Mouse (Mus musculus): ENCODE measurements at regions not wholly inside any gene's neighbourhood (a gene's known extent, or its start where the extent isn't known, plus 50 kb on each side); places are given as distances from the start of the nearest gene placed in this dataset.

- Histone ChIP-seq H3K27ac (ENCODE audit: insufficient read depth, low read length) (no peak overlapping the region), H3K4me1 (ENCODE audit: control insufficient read depth, insufficient read depth, low read length) (no peaks in the 10 kb centered on the region), H3K4me3 (replicated peaks; ENCODE audit: insufficient read depth, low read depth, low read length) (no peak overlapping the region), H3K27me3 (ENCODE audit: control insufficient read depth, insufficient read depth, low read length) (no peaks in the 10 kb centered on the region)
- DNase-seq, result peak in 1 of 2 experiments; percentile 11
- WGBS, result 51% methylated on average over 13 of the region's 13 CpGs
- no peak for TF ChIP-seq POLR2A (IDR thresholded peaks at IDR 0.05; ENCODE audit: borderline replicate concordance, insufficient read depth, low read length)
- no peak for TF ChIP-seq CTCF (IDR thresholded peaks at IDR 0.05; ENCODE audit: borderline replicate concordance, insufficient read depth, low read depth, low read length)
Observed at GRCm38 (mm10) chr9:91818616-91819328, 374.0 kb upstream of the Plscr5 start.

- WGBS, result 38% methylated on average over 3 of the region's 3 CpGs
Observed at GRCm38 (mm10) chr9:91803372-91803961, 389.3 kb upstream of the Plscr5 start.

GRCm38 (mm10) chr9:91798837-91799225 is 393.9 kb upstream of the Plscr5 start:
- no peaks in the 10 kb centered on the region for H3K27me3 ChIP-seq (ENCODE audit: control insufficient read depth, insufficient read depth, low read length)
- TF ChIP-seq POLR2A (IDR thresholded peaks at IDR 0.05; ENCODE audit: borderline replicate concordance, insufficient read depth, low read length) (no peak), CTCF (IDR thresholded peaks at IDR 0.05; ENCODE audit: borderline replicate concordance, insufficient read depth, low read depth, low read length) (no peak)
- no peak overlapping the region for H3K4me3 ChIP-seq (replicated peaks; ENCODE audit: insufficient read depth, low read depth, low read length)
- 9% methylated on average over 4 of the region's 4 CpGs for WGBS
- peak overlapping the region; percentile 79; the same call in 1 of the 2 replicates for H3K27ac ChIP-seq (ENCODE audit: insufficient read depth, low read length)
- H3K4me1 ChIP-seq (ENCODE audit: control insufficient read depth, insufficient read depth, low read length), result peaks cover 12% of the 10 kb centered on the region; the same call in 1 of the 2 replicates
- DNase-seq, result no peak

More at GRCm38 (mm10) chr9:91803372-91803961, 389.3 kb upstream of the Plscr5 start:
- peaks cover 6% of the 10 kb centered on the region; the same call in 1 of the 2 replicates for H3K4me1 ChIP-seq (ENCODE audit: control insufficient read depth, insufficient read depth, low read length)
- H3K27me3 ChIP-seq (ENCODE audit: control insufficient read depth, insufficient read depth, low read length), result no peaks in the 10 kb centered on the region
- TF ChIP-seq CTCF (IDR thresholded peaks at IDR 0.05; ENCODE audit: borderline replicate concordance, insufficient read depth, low read depth, low read length), result no peak
- no peak for TF ChIP-seq POLR2A (IDR thresholded peaks at IDR 0.05; ENCODE audit: borderline replicate concordance, insufficient read depth, low read length)
- H3K27ac ChIP-seq (ENCODE audit: insufficient read depth, low read length), result no peak overlapping the region
- peak in 1 of 2 experiments; percentile 24 for DNase-seq
- no peak overlapping the region for H3K4me3 ChIP-seq (replicated peaks; ENCODE audit: insufficient read depth, low read depth, low read length)

- Histone ChIP-seq H3K27ac (ENCODE audit: insufficient read depth, low read length) (peak overlapping the region; percentile 79; the same call in 1 of the 2 replicates), H3K27me3 (ENCODE audit: control insufficient read depth, insufficient read depth, low read length) (no peaks in the 10 kb centered on the region), H3K4me3 (replicated peaks; ENCODE audit: insufficient read depth, low read depth, low read length) (no peak overlapping the region), H3K4me1 (ENCODE audit: control insufficient read depth, insufficient read depth, low read length) (peaks cover 12% of the 10 kb centered on the region; the same call in 1 of the 2 replicates)
- 16% methylated on average over 10 of the region's 10 CpGs for WGBS
- peak; percentile 85 to 94 for DNase-seq
- no peak for TF ChIP-seq CTCF (IDR thresholded peaks at IDR 0.05; ENCODE audit: borderline replicate concordance, insufficient read depth, low read depth, low read length)
Observed at GRCm38 (mm10) chr9:91798171-91798836, 394.4 kb upstream of the Plscr5 start.

- Histone ChIP-seq H3K27me3 (ENCODE audit: control insufficient read depth, insufficient read depth, low read length) (no peaks in the 10 kb centered on the region), H3K27ac (ENCODE audit: insufficient read depth, low read length) (peak overlapping the region; percentile 89; the same call in 1 of the 2 replicates), H3K4me3 (replicated peaks; ENCODE audit: insufficient read depth, low read depth, low read length) (no peak overlapping the region), H3K4me1 (ENCODE audit: control insufficient read depth, insufficient read depth, low read length) (peaks cover 12% of the 10 kb centered on the region; the same call in 1 of the 2 replicates)
- peak; percentile 70 to 94 for DNase-seq
- TF ChIP-seq CTCF (IDR thresholded peaks at IDR 0.05; ENCODE audit: borderline replicate concordance, insufficient read depth, low read depth, low read length) (no peak), POLR2A (IDR thresholded peaks at IDR 0.05; ENCODE audit: borderline replicate concordance, insufficient read depth, low read length) (no peak)
- 12% methylated on average over 4 of the region's 4 CpGs for WGBS
Observed at GRCm38 (mm10) chr9:91796976-91797375, 395.8 kb upstream of the Plscr5 start.

- no peak overlapping the region for H3K4me3 ChIP-seq (replicated peaks; ENCODE audit: insufficient read depth, low read depth, low read length)
- no peaks in the 10 kb centered on the region for H3K27me3 ChIP-seq (ENCODE audit: control insufficient read depth, insufficient read depth, low read length)
- no peak overlapping the region for H3K27ac ChIP-seq (ENCODE audit: insufficient read depth, low read length)
- TF ChIP-seq POLR2A (IDR thresholded peaks at IDR 0.05; ENCODE audit: borderline replicate concordance, insufficient read depth, low read length), result no peak
- TF ChIP-seq CTCF (IDR thresholded peaks at IDR 0.05; ENCODE audit: borderline replicate concordance, insufficient read depth, low read depth, low read length), result no peak
- DNase-seq, result no peak
- 82% methylated on average over 1 of the region's 1 CpGs for WGBS
- H3K4me1 ChIP-seq (ENCODE audit: control insufficient read depth, insufficient read depth, low read length), result no peaks in the 10 kb centered on the region
Observed at GRCm38 (mm10) chr9:91752935-91753334, 387.3 kb upstream of the Zic1 start.

- DNase-seq, result no peak
- Histone ChIP-seq H3K27ac (ENCODE audit: insufficient read depth, low read length) (no peak overlapping the region), H3K4me3 (replicated peaks; ENCODE audit: insufficient read depth, low read depth, low read length) (no peak overlapping the region), H3K27me3 (ENCODE audit: control insufficient read depth, insufficient read depth, low read length) (no peaks in the 10 kb centered on the region), H3K4me1 (ENCODE audit: control insufficient read depth, insufficient read depth, low read length) (no peaks in the 10 kb centered on the region)
- TF ChIP-seq POLR2A (IDR thresholded peaks at IDR 0.05; ENCODE audit: borderline replicate concordance, insufficient read depth, low read length) (no peak), CTCF (IDR thresholded peaks at IDR 0.05; ENCODE audit: borderline replicate concordance, insufficient read depth, low read depth, low read length) (no peak)
- WGBS, result 75% methylated on average over 5 of the region's 5 CpGs
Observed at GRCm38 (mm10) chr9:91711106-91711505, 345.5 kb upstream of the Zic1 start.
